Mouse (Mus musculus): ENCODE measurements around the gene Gm10964. TPM values are rescaled to one million over a fixed set of nuclear protein-coding genes. Genes with fewer than 3 reads are reported as not detected.

Gene Gm10964
- polyA plus RNA-seq, 1 experiment from 2014 or later, result not detected

DNA sequence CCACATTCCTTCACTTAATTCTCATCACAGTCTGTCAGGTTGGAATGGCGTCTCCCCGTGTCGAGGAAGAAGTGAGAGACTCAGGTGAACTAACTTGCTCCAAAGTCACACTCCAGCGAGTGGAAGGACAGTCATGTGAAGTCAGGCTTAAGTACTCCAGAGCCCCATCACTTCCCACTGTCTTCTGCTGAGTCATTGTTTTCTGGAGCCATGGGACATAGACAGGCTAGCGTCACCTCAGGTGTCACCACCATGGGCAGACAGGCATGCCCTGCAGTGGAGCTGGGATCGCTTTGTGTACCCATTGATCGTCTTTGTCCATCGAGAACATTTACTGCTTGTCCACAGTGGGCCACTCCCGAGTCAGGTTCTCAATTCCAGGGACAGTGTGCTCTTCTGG, 9.3 kb upstream of the Gm10964 start:
- 86% methylated on average over 9 of the region's 9 CpGs for WGBS
- H3K9me3 ChIP-seq (ENCODE audit: control insufficient read depth, low read length), result no peaks in the 10 kb centered on the region
- no peaks in the 10 kb centered on the region for H3K36me3 ChIP-seq (ENCODE audit: control insufficient read depth, insufficient read depth, low read length)
- peaks cover 22% of the 10 kb centered on the region for H3K4me1 ChIP-seq (ENCODE audit: control insufficient read depth, insufficient read depth, low read length)
- H3K27ac ChIP-seq (replicated peaks; ENCODE audit: low read depth, low read length), result no peak overlapping the region
- H3K4me3 ChIP-seq (ENCODE audit: low read depth, low read length), result no peak overlapping the region
- DNase-seq (ENCODE audit: low spot score) (no peak), ATAC-seq (ENCODE audit: low read depth) (no peak)
- no peak overlapping the region for H3K9ac ChIP-seq (ENCODE audit: low read depth, low read length)
- H3K27me3 ChIP-seq (replicated peaks; ENCODE audit: control insufficient read depth, insufficient read depth, low read length), result no peaks in the 10 kb centered on the region
- no peak overlapping the region for H3K4me2 ChIP-seq (ENCODE audit: low read depth, low read length)

DNA sequence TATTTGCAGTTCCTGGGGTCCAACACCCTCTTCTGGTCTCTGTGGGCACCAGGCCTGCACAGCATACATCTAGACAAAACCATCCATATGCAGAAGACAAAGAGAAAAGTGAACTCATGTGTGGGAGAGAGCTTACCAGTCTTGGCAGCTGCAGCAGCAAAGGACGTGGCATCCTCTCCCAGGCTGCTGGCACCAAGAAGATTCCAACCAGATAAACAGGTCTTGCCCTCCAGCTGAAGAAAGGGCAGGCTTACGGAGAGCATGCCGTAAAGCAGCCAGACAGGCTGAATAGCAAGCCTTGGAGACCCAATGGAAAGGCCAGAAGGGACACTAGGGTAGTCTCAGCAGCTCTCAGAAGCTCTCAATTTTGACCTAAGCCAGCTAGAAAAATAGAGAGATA, 7.0 kb upstream of the Gm10964 start:
- 87% methylated on average over 3 of the region's 3 CpGs for WGBS
- Histone ChIP-seq H3K4me2 (ENCODE audit: low read depth, low read length) (no peak overlapping the region), H3K27ac (replicated peaks; ENCODE audit: low read depth, low read length) (no peak overlapping the region), H3K27me3 (replicated peaks; ENCODE audit: control insufficient read depth, insufficient read depth, low read length) (no peaks in the 10 kb centered on the region), H3K36me3 (ENCODE audit: control insufficient read depth, insufficient read depth, low read length) (peaks cover 9% of the 10 kb centered on the region; the same call in 1 of the 2 replicates), H3K4me1 (ENCODE audit: control insufficient read depth, insufficient read depth, low read length) (peaks cover 42% of the 10 kb centered on the region), H3K4me3 (ENCODE audit: low read depth, low read length) (no peak overlapping the region), H3K9ac (ENCODE audit: low read depth, low read length) (no peak overlapping the region), H3K9me3 (ENCODE audit: control insufficient read depth, low read length) (no peaks in the 10 kb centered on the region)
- DNase-seq (ENCODE audit: low spot score), result no peak
- no peak for ATAC-seq (ENCODE audit: low read depth)

DNA sequence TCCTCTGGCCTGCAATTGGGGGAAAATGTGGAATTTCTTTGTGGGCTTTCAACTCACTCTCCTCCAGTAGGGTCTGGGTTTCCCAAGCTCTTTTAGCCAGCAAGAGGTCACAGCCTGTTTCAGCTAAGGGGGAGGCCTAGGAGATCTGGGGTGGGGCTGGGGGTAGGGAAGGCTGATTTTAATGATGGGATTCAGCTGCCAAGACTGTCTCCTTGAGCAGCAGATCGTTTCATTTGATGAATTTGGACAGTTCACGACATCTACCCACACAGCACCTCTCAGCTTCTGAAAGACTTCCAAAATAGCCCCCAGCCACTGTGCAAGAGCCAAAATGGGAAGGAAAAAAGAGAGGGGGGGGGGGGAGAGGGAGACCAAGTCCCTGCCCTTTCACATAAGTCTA, 6.0 kb upstream of the Gm10964 start:
- no peak overlapping the region for H3K4me3 ChIP-seq (ENCODE audit: low read depth, low read length)
- peaks cover 42% of the 10 kb centered on the region for H3K4me1 ChIP-seq (ENCODE audit: control insufficient read depth, insufficient read depth, low read length)
- ATAC-seq (ENCODE audit: low read depth), result no peak
- H3K27me3 ChIP-seq (replicated peaks; ENCODE audit: control insufficient read depth, insufficient read depth, low read length), result no peaks in the 10 kb centered on the region
- no peaks in the 10 kb centered on the region for H3K9me3 ChIP-seq (ENCODE audit: control insufficient read depth, low read length)
- H3K27ac ChIP-seq (replicated peaks; ENCODE audit: low read depth, low read length), result peak overlapping the region; percentile 44; the same call in 1 of the 2 replicates
- H3K36me3 ChIP-seq (ENCODE audit: control insufficient read depth, insufficient read depth, low read length), result peaks cover 9% of the 10 kb centered on the region; the same call in 1 of the 2 replicates
- WGBS, result 8% methylated on average over 2 of the region's 2 CpGs
- H3K4me2 ChIP-seq (ENCODE audit: low read depth, low read length), result peak overlapping the region; percentile 56; the same call in 1 of the 2 replicates
- peak; percentile 56 for DNase-seq (ENCODE audit: low spot score)
- H3K9ac ChIP-seq (ENCODE audit: low read depth, low read length), result no peak overlapping the region

DNA sequence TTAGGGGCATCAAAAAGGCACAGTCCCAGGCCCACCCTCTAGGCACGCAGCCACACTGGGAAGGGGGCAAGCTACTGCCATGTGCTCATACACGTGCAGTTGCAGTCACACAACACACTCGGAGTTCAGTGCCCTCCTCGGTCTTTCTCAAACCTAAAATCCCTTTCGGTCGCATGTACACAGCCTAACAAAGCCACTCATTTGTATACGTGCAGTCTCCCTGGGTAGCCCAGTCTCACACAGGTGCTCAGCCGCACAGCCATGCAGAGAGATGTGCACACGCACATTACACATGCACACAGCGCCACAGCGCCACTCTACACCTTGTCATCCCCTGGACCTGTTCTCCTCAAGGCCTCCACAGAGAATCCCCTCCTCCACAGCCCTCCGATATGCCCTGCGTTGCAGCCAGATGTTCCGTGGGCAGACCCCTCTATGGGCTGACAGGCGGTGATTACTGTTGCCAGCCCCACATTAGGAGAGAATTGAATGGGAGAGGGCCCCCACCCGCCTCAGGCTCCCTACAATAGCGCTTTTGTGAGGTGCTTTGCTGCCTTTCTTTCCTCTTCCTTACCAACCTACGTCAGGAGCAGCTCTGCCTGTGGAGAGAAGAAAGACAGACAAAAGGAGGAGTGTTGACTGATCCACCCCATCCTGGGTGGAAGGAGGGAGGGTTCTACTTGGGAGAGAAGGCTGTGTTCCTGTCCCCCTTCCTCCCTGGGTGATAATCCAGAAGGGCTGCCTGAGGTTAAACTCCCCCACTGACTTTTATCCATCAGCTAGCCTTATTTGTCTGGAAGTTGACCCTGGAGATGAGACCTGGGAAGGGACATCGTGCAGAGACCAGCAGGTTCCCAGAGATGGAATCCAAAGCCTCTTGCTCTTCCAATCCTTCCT, 5.1 kb upstream of the Gm10964 start:
- peak; percentile 7; the same call in 1 of the 2 replicates for ATAC-seq (ENCODE audit: low read depth)

DNA sequence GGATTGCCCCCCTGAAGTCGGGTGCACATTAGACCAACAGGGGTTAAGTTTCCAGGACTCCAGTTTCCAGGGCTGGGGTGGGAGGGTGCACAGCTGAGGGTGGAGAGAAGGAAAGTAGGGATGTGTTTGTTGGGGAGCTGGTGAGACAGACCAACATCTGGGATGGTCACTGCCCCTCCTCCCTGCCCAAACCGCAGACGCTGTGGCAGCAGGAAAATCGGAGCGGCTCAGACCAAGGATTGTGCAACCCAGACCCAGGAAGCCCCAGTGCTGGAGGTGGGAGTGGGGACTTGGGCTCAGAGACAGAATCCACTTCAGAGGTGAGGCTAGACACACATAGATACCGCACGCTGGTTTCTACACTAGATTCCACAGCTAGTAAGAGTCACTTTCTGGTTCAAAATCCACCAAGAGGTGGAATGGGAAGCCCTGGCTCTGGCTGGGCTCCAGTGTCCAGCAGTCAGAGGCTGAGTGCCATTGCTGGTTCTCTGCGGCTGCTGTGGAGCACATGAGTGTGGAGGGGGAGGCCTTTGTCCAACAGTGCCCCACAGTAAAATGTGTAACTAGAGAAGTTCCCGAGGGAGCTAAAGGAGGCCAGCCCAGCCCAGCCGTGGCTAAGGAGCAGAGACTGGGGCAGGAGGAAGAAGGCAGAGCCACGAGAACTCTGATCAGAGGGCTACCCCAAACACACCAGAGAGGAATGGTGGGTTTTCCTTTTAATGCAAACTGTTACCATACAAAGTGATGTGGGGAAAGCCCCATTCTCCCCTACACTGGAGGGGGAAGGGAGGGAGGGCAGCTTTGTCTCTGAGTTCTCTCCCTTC, 4.3 kb upstream of the Gm10964 start:
- ATAC-seq (ENCODE audit: low read depth), result peak; percentile 24
- peak overlapping the region; percentile 48 for H3K4me3 ChIP-seq (ENCODE audit: low read depth, low read length)
- H3K9ac ChIP-seq (ENCODE audit: low read depth, low read length), result peak overlapping the region; percentile 52
- no peaks in the 10 kb centered on the region for H3K27me3 ChIP-seq (replicated peaks; ENCODE audit: control insufficient read depth, insufficient read depth, low read length)
- peak overlapping the region; percentile 91 for H3K27ac ChIP-seq (replicated peaks; ENCODE audit: low read depth, low read length)
- DNase-seq (ENCODE audit: low spot score), result peak; percentile 83
- WGBS, result 6% methylated on average over 11 of the region's 11 CpGs
- H3K4me2 ChIP-seq (ENCODE audit: low read depth, low read length), result peak overlapping the region; percentile 56
- no peaks in the 10 kb centered on the region for H3K9me3 ChIP-seq (ENCODE audit: control insufficient read depth, low read length)
- peaks cover 9% of the 10 kb centered on the region; the same call in 1 of the 2 replicates for H3K36me3 ChIP-seq (ENCODE audit: control insufficient read depth, insufficient read depth, low read length)
- peaks cover 47% of the 10 kb centered on the region for H3K4me1 ChIP-seq (ENCODE audit: control insufficient read depth, insufficient read depth, low read length)

More for the DNA sequence above, 5.1 kb upstream of the Gm10964 start:
- Histone ChIP-seq H3K4me1 (ENCODE audit: control insufficient read depth, insufficient read depth, low read length) (peaks cover 45% of the 10 kb centered on the region), H3K36me3 (ENCODE audit: control insufficient read depth, insufficient read depth, low read length) (peaks cover 9% of the 10 kb centered on the region; the same call in 1 of the 2 replicates), H3K27ac (replicated peaks; ENCODE audit: low read depth, low read length) (peak overlapping the region; percentile 91), H3K9me3 (ENCODE audit: control insufficient read depth, low read length) (no peaks in the 10 kb centered on the region), H3K9ac (ENCODE audit: low read depth, low read length) (peak overlapping the region; percentile 52), H3K4me3 (ENCODE audit: low read depth, low read length) (peak overlapping the region; percentile 48; the same call in 1 of the 2 replicates), H3K27me3 (replicated peaks; ENCODE audit: control insufficient read depth, insufficient read depth, low read length) (no peaks in the 10 kb centered on the region), H3K4me2 (ENCODE audit: low read depth, low read length) (peak overlapping the region; percentile 56)
- DNase-seq (ENCODE audit: low spot score), result peak; percentile 62
- WGBS, result 14% methylated on average over 18 of the region's 19 CpGs

DNA sequence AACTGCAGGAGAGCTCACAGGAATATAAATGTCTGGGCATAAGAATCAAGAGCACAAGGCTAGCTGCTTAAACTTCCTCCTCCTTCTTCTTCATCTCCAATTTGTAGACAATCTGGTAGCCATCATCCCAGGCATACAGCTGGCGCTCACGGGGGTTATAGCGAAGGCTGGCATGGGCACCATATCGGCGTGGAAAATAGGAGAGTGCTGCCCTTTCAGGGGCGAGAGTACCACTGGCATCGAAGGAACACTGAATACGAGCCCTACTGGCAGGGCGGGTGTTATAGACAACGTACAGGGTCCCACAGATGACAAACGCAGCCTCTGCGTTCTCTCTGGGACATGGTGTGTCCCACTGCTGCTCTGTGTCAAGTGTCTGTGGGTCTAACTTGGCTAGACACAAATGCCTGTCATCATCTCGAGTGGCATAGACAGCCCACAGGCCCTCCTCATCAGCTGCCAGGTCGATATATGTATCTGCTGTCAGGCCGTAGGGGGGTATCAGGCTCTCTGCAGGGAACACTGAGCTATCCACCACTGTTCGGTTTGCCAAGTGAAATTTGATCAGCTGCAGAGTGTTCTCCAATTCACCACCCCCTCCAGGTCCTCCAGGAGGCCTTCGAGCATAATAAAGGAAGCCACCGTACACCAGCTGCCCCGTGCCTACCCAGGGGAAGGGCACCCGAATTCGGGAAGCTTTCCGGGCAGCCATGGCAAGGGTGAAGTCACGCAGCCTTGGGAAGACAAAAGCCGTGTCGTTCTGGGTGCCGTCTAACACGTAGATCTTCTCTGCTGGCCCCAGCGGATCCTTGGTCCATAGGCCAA, 3.2 kb upstream of the Gm10964 start:
- peak; percentile 73 for DNase-seq (ENCODE audit: low spot score)
- Histone ChIP-seq H3K4me2 (ENCODE audit: low read depth, low read length) (peak overlapping the region; percentile 56), H3K27ac (replicated peaks; ENCODE audit: low read depth, low read length) (peak overlapping the region; percentile 91), H3K36me3 (ENCODE audit: control insufficient read depth, insufficient read depth, low read length) (peaks cover 9% of the 10 kb centered on the region; the same call in 1 of the 2 replicates), H3K4me1 (ENCODE audit: control insufficient read depth, insufficient read depth, low read length) (peaks cover 47% of the 10 kb centered on the region), H3K9me3 (ENCODE audit: control insufficient read depth, low read length) (no peaks in the 10 kb centered on the region), H3K9ac (ENCODE audit: low read depth, low read length) (peak overlapping the region; percentile 64), H3K4me3 (ENCODE audit: low read depth, low read length) (peak overlapping the region; percentile 48), H3K27me3 (replicated peaks; ENCODE audit: control insufficient read depth, insufficient read depth, low read length) (no peaks in the 10 kb centered on the region)
- 53% methylated on average over 28 of the region's 28 CpGs for WGBS
- no peak for ATAC-seq (ENCODE audit: low read depth)

DNA sequence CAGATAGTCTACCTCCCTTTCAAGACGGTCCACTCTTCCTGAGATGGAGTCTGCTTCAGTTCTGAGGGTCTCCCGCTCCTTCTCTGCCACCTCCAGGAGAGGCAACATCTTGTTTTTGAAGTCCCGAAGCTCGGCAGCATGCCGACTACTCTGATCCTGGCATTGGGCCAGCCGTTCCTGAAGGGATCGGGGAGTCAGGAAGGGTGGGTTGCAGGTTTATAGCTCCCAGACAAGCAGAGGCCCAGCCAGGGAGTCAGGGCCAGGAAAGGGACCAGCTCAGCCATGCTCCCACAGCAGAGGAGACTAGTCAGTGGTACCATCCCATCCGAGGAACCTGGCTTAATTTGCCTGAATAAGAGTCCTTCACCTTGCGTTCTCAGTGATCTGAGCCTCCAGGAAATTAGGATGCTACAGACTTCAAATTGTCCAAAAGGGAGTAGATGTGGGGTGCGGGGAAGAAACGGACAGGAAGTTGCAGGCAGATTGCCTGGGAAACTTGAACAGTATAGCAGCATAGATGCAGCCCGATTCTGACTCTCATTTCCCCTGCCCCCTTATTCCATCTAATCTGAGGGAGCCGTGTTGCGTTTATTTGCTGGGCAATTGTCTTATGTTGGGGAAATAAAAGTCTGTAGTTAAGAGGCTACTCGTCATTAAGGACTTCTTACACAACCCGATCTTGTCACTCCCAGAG, 2.0 kb upstream of the Gm10964 start:
- ATAC-seq (ENCODE audit: low read depth) (no peak), DNase-seq (ENCODE audit: low spot score) (peak; percentile 72)
- Histone ChIP-seq H3K4me1 (ENCODE audit: control insufficient read depth, insufficient read depth, low read length) (peaks cover 47% of the 10 kb centered on the region), H3K9me3 (ENCODE audit: control insufficient read depth, low read length) (no peaks in the 10 kb centered on the region), H3K4me3 (ENCODE audit: low read depth, low read length) (peak overlapping the region; percentile 48), H3K4me2 (ENCODE audit: low read depth, low read length) (peak overlapping the region; percentile 56), H3K27me3 (replicated peaks; ENCODE audit: control insufficient read depth, insufficient read depth, low read length) (no peaks in the 10 kb centered on the region), H3K9ac (ENCODE audit: low read depth, low read length) (peak overlapping the region; percentile 64), H3K36me3 (ENCODE audit: control insufficient read depth, insufficient read depth, low read length) (peaks cover 17% of the 10 kb centered on the region; the same call in 1 of the 2 replicates), H3K27ac (replicated peaks; ENCODE audit: low read depth, low read length) (peak overlapping the region; percentile 91)
- 23% methylated on average over 16 of the region's 16 CpGs for WGBS
